Mouse (Mus musculus): Measurements from ENCODE around the gene Nmt1.

Nmt1 gene

DNA sequence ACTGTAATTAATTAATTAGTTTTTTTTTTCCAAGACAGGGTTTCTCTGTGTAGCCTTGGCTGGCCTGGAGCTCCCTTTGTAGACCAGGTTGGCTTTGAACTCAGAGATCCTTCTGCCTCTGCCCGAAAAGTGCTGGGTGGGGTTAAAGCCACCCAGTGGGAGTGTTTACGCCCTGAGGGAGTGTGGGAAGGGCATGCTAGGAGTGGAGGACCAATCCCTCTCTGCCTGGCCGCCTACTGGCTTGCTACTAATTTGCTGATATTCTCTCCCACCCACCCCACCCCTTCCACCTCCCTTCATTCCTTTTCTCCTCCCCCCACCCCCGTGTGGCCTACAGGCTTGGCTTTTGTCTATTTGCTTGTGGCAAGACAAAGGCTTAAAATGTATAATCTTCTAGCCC, 78.4 kb downstream of the Nmt1 start:
- DNase-seq (ENCODE audit: low spot score) = no peak

DNA sequence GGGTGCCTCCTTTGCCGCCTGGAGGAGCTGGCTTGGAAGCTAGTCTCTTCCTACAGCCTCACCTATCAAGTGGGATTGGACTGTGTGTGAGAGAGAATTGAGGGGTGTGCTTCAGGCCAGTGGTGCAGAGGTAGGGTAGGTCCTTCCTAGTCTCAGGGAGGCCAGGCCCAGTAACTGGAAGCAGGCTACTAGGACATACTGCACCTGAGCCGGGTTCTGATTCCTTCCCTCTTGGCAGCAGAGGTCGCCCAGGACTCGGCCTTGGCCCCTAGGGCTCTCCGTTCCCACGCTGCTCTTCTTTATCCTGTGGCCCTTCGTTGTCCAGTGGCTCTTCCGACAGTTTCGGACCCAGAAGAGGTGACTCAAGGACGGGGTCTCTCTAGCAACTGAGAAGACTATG, 83.3 kb downstream of the Nmt1 start:
- no peak for DNase-seq (ENCODE audit: low spot score)

DNA sequence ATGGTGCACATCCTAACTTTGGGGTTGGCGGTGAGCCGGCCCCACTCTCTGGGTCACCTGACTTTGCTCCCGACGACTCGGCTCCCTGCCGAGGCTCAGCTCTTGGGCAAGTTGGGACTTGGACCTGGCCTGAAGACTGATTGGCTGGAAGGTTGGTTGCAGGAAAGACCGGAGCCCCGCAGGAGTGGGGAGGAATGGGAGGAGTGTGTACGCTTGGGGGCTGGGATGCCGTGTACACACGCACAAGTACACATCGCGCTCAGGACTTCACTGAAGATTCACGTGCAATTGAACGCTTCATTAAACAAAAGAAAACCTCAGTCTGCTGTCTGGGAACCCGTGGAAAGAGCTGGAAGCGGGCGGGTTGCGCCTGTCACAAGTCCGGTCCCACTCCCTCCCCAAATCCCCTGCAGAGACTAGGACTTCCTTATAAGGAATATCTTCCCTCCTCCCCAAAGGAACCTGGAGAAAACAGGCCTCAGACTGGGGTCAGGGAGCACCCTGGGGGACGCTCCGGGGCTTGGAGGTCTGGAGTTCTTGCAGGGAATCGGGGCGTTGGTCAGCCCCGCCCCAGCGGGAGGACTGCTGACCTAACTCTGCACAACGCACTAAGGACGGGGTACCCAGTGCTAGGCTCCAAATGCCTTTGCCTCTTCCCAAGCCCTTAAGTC, 84.0 kb downstream of the Nmt1 start:
- peak; percentile 81 for DNase-seq (ENCODE audit: low spot score)

GRCm38 (mm10) chr11:103112552-103112912, 84.5 kb downstream of the Nmt1 start:
- no peak for DNase-seq (ENCODE audit: low spot score)

GRCm38 (mm10) chr11:103113005-103113404, 85.0 kb downstream of the Nmt1 start:
- no peak for DNase-seq (ENCODE audit: low spot score)

DNA sequence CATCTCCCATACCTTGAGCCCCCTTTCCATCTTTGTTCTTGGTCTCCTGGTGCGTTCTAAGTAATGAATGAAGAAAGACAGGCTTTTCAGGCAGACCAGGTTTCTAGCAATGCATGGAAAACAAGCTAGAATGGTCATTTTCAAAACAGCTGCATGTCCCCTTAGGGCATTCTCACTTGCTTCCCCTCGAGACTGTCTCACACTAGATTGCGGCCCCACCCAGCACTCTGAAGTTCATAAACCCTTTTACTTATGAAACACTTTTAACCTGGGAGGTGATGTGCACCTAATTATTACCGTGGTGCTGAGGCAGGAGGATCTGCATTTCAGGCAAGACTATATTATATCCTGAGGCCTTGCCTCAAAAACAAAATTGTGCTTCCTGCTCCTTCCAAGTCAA, 85.8 kb downstream of the Nmt1 start:
- no peak for DNase-seq (ENCODE audit: low spot score)

DNA sequence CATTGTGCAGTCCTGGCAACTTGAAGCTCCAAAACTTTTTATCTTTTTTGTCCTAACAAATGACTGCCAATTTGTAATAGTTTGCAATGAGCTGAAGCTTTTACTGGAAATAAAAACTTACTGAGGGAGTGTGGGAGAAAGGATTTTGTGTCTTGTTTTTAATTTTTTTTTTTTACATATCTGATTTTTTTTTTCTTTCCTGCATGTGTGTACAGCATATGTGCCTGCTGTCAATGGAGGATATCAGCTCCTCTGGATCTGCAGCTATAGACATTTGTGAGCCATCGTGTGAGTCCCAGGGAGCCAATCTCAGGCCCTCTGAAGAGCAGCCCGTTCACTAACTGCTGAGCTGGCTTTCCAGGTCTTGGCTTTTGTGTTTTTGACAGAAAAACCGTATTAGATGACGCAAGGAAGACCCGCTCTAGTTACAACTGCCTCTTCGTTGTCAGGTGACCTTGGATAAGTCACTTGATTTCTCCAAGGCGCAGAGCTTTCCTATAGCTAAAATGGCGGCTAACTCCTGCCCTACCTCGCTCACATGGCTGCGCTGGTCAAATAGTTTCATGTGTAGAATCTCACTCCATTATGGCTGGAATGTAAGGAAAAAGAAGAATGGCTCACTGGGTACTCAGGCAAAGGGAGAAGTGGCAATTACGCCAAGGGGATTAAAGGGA, 86.4 kb downstream of the Nmt1 start:
- DNase-seq (ENCODE audit: low spot score) = no peak

DNA sequence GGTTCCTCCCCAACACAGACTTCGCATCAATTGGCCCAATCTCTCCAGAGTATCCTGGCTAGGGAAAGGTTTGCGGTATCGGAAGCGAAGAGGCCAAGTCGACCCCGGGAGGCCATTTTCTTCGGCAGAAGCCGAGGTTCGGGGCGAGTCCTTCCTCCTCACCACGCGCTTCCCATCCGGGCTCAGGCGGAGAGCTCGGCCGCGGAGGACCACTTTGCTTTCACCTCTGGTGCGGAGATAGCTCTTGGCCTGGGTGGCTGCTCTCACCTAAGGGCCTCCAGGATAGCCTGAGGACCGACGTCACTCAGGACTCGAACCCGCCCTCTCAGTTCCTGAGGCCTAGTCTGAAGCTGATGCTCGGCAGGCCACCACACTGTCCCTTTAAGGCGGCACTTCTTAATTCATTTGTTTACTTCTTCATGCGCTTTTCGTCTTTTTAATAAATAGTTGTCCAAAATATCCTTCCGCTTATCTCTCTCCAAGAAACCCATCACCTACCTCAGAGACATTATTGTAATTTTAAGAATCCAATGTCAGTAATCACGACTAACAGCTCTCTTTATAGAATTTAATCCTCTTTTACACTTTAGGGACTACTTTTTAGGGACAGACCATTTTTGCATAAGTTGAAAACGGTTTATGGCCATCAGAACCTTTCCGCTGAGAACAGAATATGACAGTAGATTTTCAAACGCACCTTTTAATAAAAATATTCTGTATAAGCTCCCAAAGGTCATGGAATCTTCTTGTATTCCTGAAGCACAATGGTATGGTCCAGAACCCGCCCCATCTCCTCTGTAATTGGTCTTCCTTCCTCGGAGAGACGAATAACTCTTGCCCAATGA, 87.4 kb downstream of the Nmt1 start:
- peak; percentile 80 for DNase-seq (ENCODE audit: low spot score)

DNA sequence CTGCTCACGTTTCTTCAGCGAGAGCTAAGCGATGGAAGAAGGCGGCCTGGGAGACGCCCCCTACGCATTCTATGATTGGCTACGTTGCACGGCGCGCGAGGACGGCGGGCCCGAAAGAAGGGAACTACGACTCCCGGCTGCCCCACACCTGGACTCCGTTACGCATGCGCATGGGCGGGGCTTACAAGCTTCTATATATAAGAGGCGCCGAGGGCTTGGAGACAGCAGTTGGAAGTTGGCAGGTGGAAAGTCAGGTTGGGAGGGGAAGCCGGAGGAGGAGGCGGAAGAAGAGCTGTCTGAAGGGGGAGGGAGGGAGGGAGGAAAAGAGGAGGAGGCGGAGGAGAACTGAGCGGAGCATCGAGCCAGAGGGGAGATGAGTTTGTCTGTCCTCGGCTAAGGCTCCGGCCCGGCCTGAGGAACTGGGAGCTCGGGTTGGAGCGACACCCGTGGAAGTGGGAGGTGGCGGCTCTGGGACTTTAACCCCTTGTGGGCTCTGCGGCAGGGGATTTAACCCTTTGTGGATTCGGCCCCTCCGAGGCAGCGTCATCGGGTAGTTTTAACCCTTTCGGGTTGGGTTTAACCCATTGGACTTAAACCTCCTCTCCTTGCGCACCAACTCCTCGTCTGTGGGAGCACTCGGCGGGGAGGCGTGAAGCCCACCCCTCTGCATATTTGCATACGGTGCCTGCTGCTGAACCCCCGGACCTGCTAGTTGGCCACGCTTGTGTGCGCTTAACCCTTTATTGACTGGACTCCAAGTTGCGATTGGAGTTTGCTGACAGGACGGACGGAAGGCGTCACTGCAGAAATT, 88.2 kb downstream of the Nmt1 start, which contains the start of gene Hexim1:
TSS of gene Hexim1 (plus strand) at position 224 of the 811 bp plus-strand sequence.
- peak; percentile 99 for DNase-seq (ENCODE audit: low spot score)

GRCm38 (mm10) chr11:103116959-103117590, 89.1 kb downstream of the Nmt1 start:
- DNase-seq (ENCODE audit: low spot score) = peak; percentile 85

DNA sequence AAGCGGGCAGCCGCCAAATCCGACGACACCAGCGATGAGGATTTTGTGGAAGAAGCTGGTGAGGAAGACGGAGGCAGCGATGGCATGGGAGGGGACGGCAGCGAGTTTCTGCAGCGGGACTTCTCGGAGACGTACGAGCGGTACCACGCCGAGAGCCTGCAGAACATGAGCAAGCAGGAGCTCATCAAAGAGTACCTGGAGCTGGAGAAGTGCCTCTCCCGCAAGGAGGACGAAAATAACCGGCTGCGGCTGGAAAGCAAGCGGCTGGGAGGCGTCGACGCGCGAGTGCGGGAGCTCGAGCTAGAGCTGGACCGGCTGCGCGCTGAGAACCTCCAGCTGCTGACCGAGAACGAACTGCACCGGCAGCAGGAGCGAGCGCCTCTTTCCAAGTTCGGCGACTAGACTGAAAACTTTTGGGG, 89.6 kb downstream of the Nmt1 start:
- no peak for DNase-seq (ENCODE audit: low spot score)

Measured in testis, postnatal 10 days (tissue).